Mouse (Mus musculus): ENCODE measurements at regions not wholly inside any gene's neighbourhood (a gene's known extent, or its start where the extent isn't known, plus 50 kb on each side); places are given as distances from the start of the nearest gene placed in this dataset.

DNA sequence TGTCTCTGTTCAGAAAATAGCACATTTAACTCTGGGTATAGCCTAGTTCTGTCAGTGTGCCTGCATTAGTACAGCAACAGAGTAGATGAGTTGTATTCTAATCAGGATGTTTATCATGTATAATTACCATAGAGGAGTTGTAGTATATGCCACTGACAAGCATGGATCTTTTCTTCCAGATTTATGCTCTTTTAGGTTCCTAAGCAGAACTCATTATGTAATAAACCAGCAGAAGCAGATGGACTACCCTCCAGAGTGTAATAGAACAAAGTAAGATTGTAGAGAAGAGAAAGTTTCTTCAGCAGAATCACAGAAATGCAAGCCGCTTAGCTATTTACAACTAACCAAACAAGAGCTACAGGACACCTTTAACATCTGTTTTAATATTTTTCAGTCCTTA, 517.2 kb upstream of the Epha5 start:
- ATAC-seq: no peak
- Histone ChIP-seq H3K4me1 (replicated peaks) (no peaks in the 10 kb centered on the region), H3K4me2 (replicated peaks) (no peak overlapping the region), H3K4me3 (replicated peaks) (no peak overlapping the region), H3K9ac (replicated peaks) (no peak overlapping the region), H3K27ac (no peak overlapping the region), H3K27me3 (no peaks in the 10 kb centered on the region), H3K36me3 (no peaks in the 10 kb centered on the region), H3K9me3 (no peaks in the 10 kb centered on the region)
- WGBS: 97% methylated on average over 1 of the region's 1 CpGs

DNA sequence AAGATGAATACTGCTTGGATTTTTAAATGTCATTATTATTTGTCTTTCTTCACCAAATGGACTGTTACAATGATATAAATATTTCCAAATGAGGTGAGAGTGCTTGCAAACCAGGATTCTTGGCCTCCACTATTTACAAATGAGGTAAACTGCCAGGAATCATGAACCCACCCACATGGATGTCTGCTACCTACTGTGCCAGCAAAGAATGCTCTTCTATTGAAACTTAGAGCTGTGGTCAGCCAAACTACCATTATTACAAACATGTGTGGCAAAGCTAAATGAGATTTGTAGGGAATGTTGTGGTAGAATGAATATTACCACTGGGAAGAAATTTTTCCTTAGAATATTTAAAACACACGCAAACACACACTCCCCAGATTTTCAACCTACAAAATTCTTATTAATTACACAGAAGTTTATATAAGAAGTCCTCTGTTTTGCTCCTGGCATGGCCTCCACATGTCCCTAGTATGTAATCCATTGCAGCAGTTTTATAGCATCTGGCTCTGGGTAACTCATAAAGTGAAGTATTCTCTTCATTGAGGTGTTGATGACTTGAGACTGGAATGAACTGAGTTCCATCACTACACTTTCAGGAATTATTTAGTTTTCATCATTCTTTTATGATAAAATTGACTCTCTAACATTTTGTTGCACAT, 500.6 kb upstream of the Epha5 start:
- no peaks in the 10 kb centered on the region for H3K9me3 ChIP-seq
- no peaks in the 10 kb centered on the region for H3K4me1 ChIP-seq (replicated peaks)
- no peak overlapping the region for H3K4me3 ChIP-seq (replicated peaks)
- H3K36me3 ChIP-seq: no peaks in the 10 kb centered on the region
- WGBS: 85% methylated on average over 1 of the region's 1 CpGs
- no peak overlapping the region for H3K9ac ChIP-seq (replicated peaks)
- no peak overlapping the region for H3K27ac ChIP-seq
- ATAC-seq: no peak
- H3K27me3 ChIP-seq: no peaks in the 10 kb centered on the region
- no peak overlapping the region for H3K4me2 ChIP-seq (replicated peaks)

DNA sequence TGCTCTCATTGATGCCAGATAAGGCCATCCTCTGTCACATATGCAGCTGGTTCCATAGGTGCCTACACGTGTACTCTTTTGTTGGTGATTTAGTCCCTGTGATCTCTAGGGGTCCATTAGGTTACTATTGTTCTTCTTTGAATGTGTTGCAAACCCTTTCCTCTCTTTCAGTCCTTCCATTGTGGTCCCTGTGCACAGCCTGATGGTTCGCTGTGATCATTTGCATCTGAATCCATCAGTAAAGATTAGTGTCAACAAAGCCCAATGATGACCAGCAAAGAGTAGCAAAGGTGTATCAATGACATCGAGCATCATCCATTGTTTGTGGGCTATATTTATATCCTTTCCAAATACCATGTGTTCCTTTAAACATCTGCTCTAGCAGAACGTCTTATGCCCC, 484.5 kb upstream of the Epha5 start:
- no peak overlapping the region for H3K4me2 ChIP-seq (replicated peaks)
- no peaks in the 10 kb centered on the region for H3K36me3 ChIP-seq
- no peak for ATAC-seq
- H3K9me3 ChIP-seq: no peaks in the 10 kb centered on the region
- WGBS: 21% methylated on average over 4 of the region's 4 CpGs
- no peak overlapping the region for H3K27ac ChIP-seq
- H3K4me1 ChIP-seq (replicated peaks): no peaks in the 10 kb centered on the region
- no peak overlapping the region for H3K4me3 ChIP-seq (replicated peaks)
- H3K27me3 ChIP-seq: no peaks in the 10 kb centered on the region
- no peak overlapping the region for H3K9ac ChIP-seq (replicated peaks)

DNA sequence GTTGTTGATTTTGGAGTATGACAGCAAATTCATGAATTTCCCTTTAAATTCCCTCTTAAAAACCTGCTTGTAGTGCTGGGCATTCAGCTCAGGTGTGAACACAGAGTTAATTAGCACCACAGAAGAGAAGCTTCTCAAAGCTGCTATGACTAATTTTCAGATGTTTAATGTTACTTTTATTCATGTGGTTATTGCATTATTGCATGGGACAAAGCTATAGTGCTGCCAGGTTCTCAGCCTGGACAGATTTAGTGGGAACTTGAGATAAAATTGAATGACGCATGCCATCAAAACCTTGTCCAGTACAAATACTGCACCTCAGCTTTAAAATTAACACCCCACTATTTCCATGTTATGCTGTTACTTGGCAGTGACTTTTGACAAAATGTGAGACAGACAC, 480.4 kb upstream of the Epha5 start:
- ATAC-seq: no peak
- Histone ChIP-seq H3K4me2 (replicated peaks) (no peak overlapping the region), H3K4me1 (replicated peaks) (no peaks in the 10 kb centered on the region), H3K27me3 (no peaks in the 10 kb centered on the region), H3K9ac (replicated peaks) (no peak overlapping the region), H3K4me3 (replicated peaks) (no peak overlapping the region), H3K36me3 (no peaks in the 10 kb centered on the region), H3K27ac (no peak overlapping the region), H3K9me3 (no peaks in the 10 kb centered on the region)
- 98% methylated on average over 1 of the region's 1 CpGs for WGBS

DNA sequence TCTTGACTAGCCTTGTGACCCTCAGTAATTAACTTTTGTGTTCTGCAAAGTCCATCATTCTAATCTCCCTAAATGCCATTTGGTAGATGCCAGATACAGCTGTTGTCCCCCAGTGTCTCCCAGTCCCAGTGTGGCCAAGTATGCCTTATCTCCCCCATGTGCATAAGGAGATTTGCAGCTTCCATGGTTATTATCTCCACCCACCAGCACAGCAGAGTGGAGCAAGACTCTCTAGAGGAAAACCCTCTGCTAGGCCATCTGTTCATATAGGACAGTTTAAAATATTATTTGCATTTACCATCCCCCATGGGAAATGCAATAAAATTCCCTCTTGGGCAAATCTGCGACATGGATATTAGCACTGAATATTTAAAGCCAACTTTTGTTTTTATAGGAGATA, 436.4 kb upstream of the Epha5 start:
- Histone ChIP-seq H3K4me1 (replicated peaks) (peaks cover 11% of the 10 kb centered on the region), H3K27ac (no peak overlapping the region), H3K27me3 (no peaks in the 10 kb centered on the region), H3K36me3 (no peaks in the 10 kb centered on the region), H3K4me3 (replicated peaks) (no peak overlapping the region), H3K4me2 (replicated peaks) (no peak overlapping the region), H3K9me3 (no peaks in the 10 kb centered on the region), H3K9ac (replicated peaks) (no peak overlapping the region)
- WGBS: 36% methylated on average over 1 of the region's 1 CpGs
- peak; percentile 66 for ATAC-seq

DNA sequence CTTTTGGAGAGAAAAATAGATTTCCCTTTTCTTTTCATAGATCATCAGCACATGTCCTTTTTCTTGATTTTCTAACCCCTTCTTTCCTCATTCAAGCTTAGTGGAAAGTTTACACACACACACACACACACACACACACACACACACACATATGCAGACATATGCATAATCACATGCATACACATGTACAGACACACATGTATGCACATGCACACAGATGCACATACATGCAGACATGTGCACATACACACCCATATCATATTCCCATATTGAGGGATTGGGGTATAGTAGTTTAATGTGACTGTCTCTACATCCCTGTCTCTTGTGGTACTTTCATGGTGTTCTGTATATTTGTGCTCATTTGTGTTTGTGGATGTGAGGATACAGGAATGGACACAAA, 432.0 kb upstream of the Epha5 start:
- peak; percentile 38; the same call in 1 of the 2 replicates for ATAC-seq

DNA sequence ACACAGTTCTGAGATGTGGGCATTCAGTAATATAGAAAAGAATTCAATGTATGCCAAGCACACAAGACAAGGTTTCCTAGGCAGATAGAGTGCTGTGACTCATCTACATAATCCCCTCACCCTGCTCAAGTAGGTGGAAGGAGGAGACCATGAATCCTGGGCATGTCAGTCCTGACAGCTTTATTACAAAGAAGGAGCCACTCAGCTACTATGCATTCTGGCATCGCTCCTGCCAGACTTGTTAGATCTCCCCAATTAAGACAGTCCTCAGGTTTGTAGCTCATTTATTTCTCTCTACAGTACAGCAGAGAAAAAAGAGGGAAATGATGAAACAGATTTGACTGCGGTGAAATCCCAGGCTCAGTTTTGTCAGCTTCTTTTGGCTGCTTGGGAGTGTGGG, 431.6 kb upstream of the Epha5 start:
- Histone ChIP-seq H3K9ac (replicated peaks) (no peak overlapping the region), H3K4me2 (replicated peaks) (no peak overlapping the region), H3K9me3 (no peaks in the 10 kb centered on the region), H3K4me1 (replicated peaks) (peaks cover 14% of the 10 kb centered on the region), H3K27me3 (no peaks in the 10 kb centered on the region), H3K36me3 (no peaks in the 10 kb centered on the region), H3K27ac (0 out of 2 replicates have a peak overlapping the region, but pooled peaks have one; percentile 37), H3K4me3 (replicated peaks) (no peak overlapping the region)
- ATAC-seq: peak; percentile 98
- WGBS: 12% methylated on average over 2 of the region's 2 CpGs

More for the DNA sequence above, 432.0 kb upstream of the Epha5 start:
- no peaks in the 10 kb centered on the region for H3K9me3 ChIP-seq
- H3K4me2 ChIP-seq (replicated peaks): no peak overlapping the region
- H3K4me3 ChIP-seq (replicated peaks): no peak overlapping the region
- H3K27me3 ChIP-seq: no peaks in the 10 kb centered on the region
- 0 out of 2 replicates have a peak overlapping the region, but pooled peaks have one; percentile 37 for H3K27ac ChIP-seq
- peaks cover 14% of the 10 kb centered on the region for H3K4me1 ChIP-seq (replicated peaks)
- no peak overlapping the region for H3K9ac ChIP-seq (replicated peaks)
- no peaks in the 10 kb centered on the region for H3K36me3 ChIP-seq

DNA sequence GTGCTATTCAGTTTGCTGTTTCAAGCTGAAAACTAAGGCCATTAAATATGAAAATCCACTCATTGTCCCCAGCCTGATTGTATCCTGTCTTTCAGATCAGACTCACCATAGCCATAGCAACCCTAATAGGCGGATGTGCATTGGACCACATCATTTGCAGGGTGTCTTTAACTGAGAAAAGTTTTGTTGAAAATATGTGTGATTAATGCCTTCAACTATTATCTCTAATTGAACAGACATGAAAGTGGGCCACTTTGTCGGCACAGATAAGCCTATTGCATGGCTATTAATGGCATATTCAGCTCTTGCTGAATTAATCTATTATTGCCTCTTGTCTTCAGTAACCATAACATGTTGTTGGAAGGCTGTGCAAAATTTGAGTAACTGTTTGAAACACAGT, 394.3 kb upstream of the Epha5 start:
- Histone ChIP-seq H3K9ac (replicated peaks) (no peak overlapping the region), H3K27ac (no peak overlapping the region), H3K27me3 (peaks cover 22% of the 10 kb centered on the region), H3K4me1 (replicated peaks) (peaks cover 6% of the 10 kb centered on the region; the same call in 1 of the 2 replicates), H3K4me3 (replicated peaks) (no peak overlapping the region), H3K36me3 (no peaks in the 10 kb centered on the region), H3K4me2 (replicated peaks) (no peak overlapping the region), H3K9me3 (no peaks in the 10 kb centered on the region)
- peak; percentile 95 for ATAC-seq
- 11% methylated on average over 2 of the region's 2 CpGs for WGBS

DNA sequence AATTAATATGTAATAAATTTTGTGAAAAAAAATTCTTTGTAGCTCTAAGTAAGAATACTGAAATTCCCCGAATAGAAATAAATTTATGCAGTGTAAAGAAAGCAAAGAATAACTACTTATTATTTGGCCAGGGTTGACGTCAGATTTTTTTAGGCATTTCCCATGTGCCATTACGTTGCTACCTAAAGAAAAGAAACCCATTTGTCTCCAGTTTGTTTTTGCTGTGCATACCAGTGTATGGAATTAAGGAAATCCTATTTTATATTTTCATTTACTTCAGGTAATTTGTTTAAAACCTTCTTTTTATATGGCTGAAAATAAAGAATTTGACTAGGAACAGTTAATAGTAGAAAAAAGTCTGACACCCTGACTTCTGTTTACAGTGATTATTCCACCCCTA, 393.7 kb upstream of the Epha5 start:
- no peak overlapping the region for H3K4me2 ChIP-seq (replicated peaks)
- H3K36me3 ChIP-seq: no peaks in the 10 kb centered on the region
- no peak overlapping the region for H3K9ac ChIP-seq (replicated peaks)
- H3K27ac ChIP-seq: no peak overlapping the region
- 14% methylated on average over 3 of the region's 3 CpGs for WGBS
- H3K4me1 ChIP-seq (replicated peaks): peaks cover 6% of the 10 kb centered on the region; the same call in 1 of the 2 replicates
- no peaks in the 10 kb centered on the region for H3K9me3 ChIP-seq
- peak; percentile 6; the same call in 1 of the 2 replicates for ATAC-seq
- peaks cover 21% of the 10 kb centered on the region for H3K27me3 ChIP-seq
- no peak overlapping the region for H3K4me3 ChIP-seq (replicated peaks)

DNA sequence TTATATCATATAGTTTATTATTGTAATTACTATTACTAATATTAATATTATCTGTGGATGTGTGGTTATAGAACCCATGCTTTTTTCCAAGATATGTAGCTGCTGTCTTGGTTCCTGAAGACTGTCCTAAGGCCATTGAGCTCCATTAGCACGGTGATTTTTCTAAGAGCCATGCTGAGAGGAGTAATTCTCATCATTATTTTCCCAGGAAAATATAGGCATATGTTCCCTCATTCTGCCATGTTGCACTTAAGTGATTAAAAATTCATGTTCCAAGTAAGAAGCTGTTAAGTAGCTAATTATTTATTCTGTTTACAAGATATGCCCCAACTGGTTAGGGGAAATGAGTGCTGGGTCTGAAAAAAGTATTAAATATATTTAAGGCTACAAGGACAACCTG, 345.4 kb upstream of the Epha5 start:
- no peaks in the 10 kb centered on the region for H3K27me3 ChIP-seq
- no peaks in the 10 kb centered on the region for H3K36me3 ChIP-seq
- no peak overlapping the region for H3K4me2 ChIP-seq (replicated peaks)
- H3K4me3 ChIP-seq (replicated peaks): no peak overlapping the region
- no peak for ATAC-seq
- no peaks in the 10 kb centered on the region for H3K4me1 ChIP-seq (replicated peaks)
- H3K27ac ChIP-seq: no peak overlapping the region
- no peaks in the 10 kb centered on the region for H3K9me3 ChIP-seq
- 73% methylated on average over 1 of the region's 1 CpGs for whole genome bisulfite sequencing
- H3K9ac ChIP-seq (replicated peaks): no peak overlapping the region

DNA sequence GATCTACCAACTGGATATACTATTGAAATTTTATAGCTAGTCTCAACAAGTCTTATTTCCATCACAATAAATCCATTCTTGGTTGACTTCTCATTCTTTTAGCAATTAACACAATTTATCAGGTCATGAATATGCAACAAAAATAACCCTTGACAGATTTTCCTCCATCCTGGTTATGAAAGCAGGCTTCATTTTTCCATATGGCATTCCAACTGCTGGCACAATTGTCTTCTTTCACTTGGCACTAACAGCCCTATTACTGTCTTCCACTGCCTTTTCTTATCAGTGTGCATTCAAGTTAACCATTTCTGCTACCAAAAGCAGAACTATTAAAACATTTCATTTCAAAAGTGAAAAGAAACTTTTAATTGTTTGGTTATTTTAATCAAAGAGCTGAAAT, 334.9 kb upstream of the Epha5 start:
- no peak overlapping the region for H3K4me3 ChIP-seq (replicated peaks)
- ATAC-seq: no peak
- H3K27me3 ChIP-seq: no peaks in the 10 kb centered on the region
- H3K36me3 ChIP-seq: no peaks in the 10 kb centered on the region
- no peaks in the 10 kb centered on the region for H3K4me1 ChIP-seq (replicated peaks)
- no peak overlapping the region for H3K9ac ChIP-seq (replicated peaks)
- no peak overlapping the region for H3K4me2 ChIP-seq (replicated peaks)
- no peak overlapping the region for H3K27ac ChIP-seq
- H3K9me3 ChIP-seq: no peaks in the 10 kb centered on the region

DNA sequence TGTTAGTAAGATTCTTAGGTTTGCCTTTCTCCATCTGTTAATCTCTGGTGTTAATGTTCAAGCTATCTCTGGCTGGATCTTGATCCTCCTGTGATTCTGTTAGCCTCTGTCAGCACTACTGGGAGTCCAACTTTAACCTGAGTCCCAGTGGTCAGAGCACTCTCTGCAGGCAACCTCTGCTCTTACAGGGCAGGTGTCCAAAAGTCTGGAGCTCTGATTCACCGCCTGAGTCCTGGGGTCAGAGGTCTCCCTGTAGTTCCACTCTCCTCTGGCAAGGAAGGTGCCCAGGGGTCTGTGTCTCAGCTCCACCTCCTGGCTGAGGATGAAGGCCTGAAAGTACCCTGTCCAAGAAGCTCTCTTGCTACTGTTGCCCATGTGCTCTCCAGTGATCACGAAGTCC, 288.3 kb upstream of the Epha5 start:
- Histone ChIP-seq H3K36me3 (no peaks in the 10 kb centered on the region), H3K27me3 (no peaks in the 10 kb centered on the region), H3K9me3 (no peaks in the 10 kb centered on the region), H3K4me2 (replicated peaks) (no peak overlapping the region), H3K4me3 (replicated peaks) (no peak overlapping the region), H3K27ac (no peak overlapping the region), H3K4me1 (replicated peaks) (no peaks in the 10 kb centered on the region), H3K9ac (replicated peaks) (no peak overlapping the region)
- WGBS: 73% methylated on average over 2 of the region's 2 CpGs
- ATAC-seq: no peak
